Mouse (Mus musculus): Measurements from ENCODE around the gene Etv6.

GRCm38 (mm10) chr6:134261904-134262303 is 226.4 kb downstream of the Etv6 start:
- no peak for TF ChIP-seq CTCF (IDR thresholded peaks at IDR 0.05; ENCODE audit: low read depth)
- no peak for TF ChIP-seq EP300 (IDR thresholded peaks at IDR 0.05; ENCODE audit: low read depth)

Data from heart, postnatal 0 days (tissue).